Mouse (Mus musculus): Measurements from ENCODE around the gene Scarf2. TPM values are rescaled to one million over a fixed set of nuclear protein-coding genes. Genes with fewer than 3 reads are reported as not detected.

Gene Scarf2
- polyA plus RNA-seq, 1 experiment from 2014 or later, result 1.0 TPM

DNA sequence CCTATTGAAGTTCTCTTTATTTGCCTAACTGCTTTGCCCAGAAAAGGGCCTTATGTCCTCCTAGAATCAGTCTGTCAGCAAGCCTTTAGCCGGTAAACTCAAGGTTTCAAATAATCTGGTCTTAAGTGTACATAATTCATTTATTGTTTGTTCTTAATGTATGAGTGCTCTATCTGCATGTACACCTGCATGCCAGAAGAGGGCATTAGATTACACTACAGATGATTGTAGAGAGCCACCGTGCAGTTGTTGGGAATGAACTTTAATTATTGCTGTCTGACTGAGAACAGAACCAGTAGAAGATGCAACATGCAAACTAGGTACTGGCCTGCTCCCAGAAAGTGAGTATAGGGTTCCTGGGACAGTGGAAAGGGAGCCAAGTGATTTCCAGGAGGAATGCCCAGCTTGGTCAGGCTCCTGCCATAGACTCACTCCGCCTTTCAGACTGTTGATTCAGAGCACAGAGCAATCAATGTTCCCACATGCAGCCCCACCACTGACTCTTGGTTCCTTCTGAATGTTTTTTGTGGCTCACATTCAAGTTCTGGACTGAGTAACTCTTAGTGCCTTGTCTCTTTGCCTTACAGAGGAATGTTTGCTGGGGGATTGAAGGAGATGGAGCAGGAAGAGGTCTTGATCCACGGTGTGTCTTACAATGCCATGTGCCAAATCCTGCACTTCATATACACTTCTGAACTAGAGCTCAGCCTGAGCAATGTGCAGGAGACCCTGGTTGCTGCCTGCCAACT, 25.8 kb upstream of the Scarf2 start:
- DNase-seq (no peak), ATAC-seq (ENCODE audit: low read depth) (no peak)
- H3K4me1 ChIP-seq (replicated peaks), result peaks cover 20% of the 10 kb centered on the region
- no peaks in the 10 kb centered on the region for H3K27me3 ChIP-seq
- no peaks in the 10 kb centered on the region for H3K9me3 ChIP-seq (replicated peaks)
- H3K36me3 ChIP-seq, result peaks cover 36% of the 10 kb centered on the region
- WGBS (ENCODE audit: insufficient replicate concordance), result 75% methylated on average over 4 of the region's 4 CpGs
- no peak overlapping the region for H3K4me3 ChIP-seq (replicated peaks)
- no peak overlapping the region for H3K27ac ChIP-seq
- no peak overlapping the region for H3K4me2 ChIP-seq
- no peak overlapping the region for H3K9ac ChIP-seq

DNA sequence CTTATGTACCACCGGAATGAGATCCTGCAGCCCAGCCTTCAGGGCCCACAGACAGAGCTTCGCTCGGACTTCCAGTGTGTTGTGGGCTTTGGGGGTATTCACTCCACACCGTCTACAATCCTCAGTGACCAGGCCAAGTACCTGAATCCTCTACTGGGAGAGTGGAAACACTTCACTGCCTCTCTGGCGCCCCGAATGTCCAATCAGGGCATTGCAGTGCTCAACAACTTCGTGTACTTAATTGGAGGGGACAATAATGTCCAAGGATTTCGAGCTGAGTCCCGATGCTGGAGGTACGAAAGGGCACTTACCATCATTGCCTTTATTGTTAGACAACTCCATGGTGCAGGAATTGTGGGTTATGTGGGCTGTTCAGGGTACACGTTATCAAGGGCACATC, 20.3 kb upstream of the Scarf2 start:
- Histone ChIP-seq H3K36me3 (peaks cover 32% of the 10 kb centered on the region), H3K27me3 (no peaks in the 10 kb centered on the region), H3K9ac (no peak overlapping the region), H3K4me2 (no peak overlapping the region), H3K27ac (no peak overlapping the region), H3K9me3 (replicated peaks) (no peaks in the 10 kb centered on the region), H3K4me1 (replicated peaks) (no peaks in the 10 kb centered on the region), H3K4me3 (replicated peaks) (no peak overlapping the region)
- 58% methylated on average over 11 of the region's 11 CpGs for WGBS (ENCODE audit: insufficient replicate concordance)
- DNase-seq (no peak), ATAC-seq (ENCODE audit: low read depth) (no peak)

DNA sequence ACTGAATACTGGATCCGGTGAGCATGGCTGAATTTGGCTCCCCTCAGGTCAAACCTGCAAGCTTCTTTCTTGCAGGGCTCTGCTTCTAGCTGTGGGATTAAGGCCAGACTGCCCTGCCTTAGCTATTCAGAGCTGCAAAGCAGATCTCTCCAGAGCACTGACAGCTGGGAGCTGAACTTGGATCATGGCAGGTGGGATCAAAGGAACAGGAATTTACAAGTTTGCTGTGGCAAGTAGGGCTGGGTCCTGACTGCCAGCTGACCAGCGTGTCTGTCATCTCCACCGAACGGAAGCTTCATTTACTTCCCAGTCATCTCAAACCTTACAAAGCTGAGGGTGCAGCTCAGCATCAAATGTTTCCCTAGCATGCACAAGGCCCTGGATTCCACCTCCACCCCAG, 18.9 kb upstream of the Scarf2 start:
- H3K4me2 ChIP-seq, result no peak overlapping the region
- ATAC-seq (ENCODE audit: low read depth) (no peak), DNase-seq (no peak)
- WGBS (ENCODE audit: insufficient replicate concordance), result 54% methylated on average over 4 of the region's 4 CpGs
- H3K9me3 ChIP-seq (replicated peaks), result no peaks in the 10 kb centered on the region
- peaks cover 30% of the 10 kb centered on the region for H3K36me3 ChIP-seq
- no peak overlapping the region for H3K9ac ChIP-seq
- H3K4me3 ChIP-seq (replicated peaks), result no peak overlapping the region
- no peaks in the 10 kb centered on the region for H3K27me3 ChIP-seq
- H3K4me1 ChIP-seq (replicated peaks), result no peaks in the 10 kb centered on the region
- H3K27ac ChIP-seq, result no peak overlapping the region

DNA sequence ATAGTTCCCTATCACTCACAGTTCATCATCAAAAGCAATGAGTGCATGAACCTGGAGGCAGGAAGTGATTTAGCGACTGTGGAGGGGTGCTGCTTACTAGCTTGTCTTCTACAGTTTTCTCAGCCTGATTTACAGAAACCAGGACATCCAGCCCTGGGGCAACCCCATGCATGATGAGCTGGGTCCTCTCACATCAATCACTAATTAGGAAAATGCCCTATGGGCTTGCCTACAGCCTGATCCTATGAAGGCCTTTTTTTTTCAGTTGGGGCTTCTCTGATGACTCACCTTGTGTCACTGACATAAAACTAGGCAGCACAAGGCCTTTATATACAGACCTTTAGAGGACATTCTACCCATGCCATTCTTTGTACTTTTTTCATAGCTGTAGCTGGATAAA, 17.4 kb upstream of the Scarf2 start:
- Histone ChIP-seq H3K27ac (no peak overlapping the region), H3K27me3 (no peaks in the 10 kb centered on the region), H3K9me3 (replicated peaks) (no peaks in the 10 kb centered on the region), H3K36me3 (peaks cover 40% of the 10 kb centered on the region), H3K4me2 (no peak overlapping the region), H3K9ac (no peak overlapping the region), H3K4me1 (replicated peaks) (no peaks in the 10 kb centered on the region), H3K4me3 (replicated peaks) (no peak overlapping the region)
- whole genome bisulfite sequencing (ENCODE audit: insufficient replicate concordance), result 62% methylated on average over 1 of the region's 1 CpGs
- DNase-seq (no peak), ATAC-seq (ENCODE audit: low read depth) (no peak)

DNA sequence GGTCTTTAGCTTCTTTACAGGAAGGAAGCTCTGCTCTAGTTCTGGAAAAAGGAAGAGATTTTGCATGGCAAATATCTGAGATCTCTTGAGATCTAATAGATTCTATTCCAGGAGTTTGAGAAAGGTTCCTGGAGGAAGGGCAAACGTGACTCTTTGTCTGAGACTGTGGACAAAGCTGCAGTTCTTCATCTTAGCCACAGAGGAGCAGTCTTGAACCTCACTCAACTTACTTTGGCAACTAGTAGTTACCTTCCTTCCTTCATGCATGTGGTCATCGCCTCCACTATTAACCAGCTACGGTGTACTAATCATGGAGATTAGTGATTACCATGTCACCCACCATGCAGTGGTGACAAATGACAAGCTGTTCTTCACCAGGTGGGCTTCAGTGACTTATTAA, 11.7 kb upstream of the Scarf2 start:
- Histone ChIP-seq H3K9ac (no peak overlapping the region), H3K4me3 (replicated peaks) (no peak overlapping the region), H3K36me3 (peaks cover 41% of the 10 kb centered on the region), H3K4me1 (replicated peaks) (no peaks in the 10 kb centered on the region), H3K4me2 (no peak overlapping the region), H3K27me3 (no peaks in the 10 kb centered on the region), H3K27ac (no peak overlapping the region), H3K9me3 (replicated peaks) (no peaks in the 10 kb centered on the region)
- DNase-seq, result no peak
- no peak for ATAC-seq (ENCODE audit: low read depth)
- WGBS (ENCODE audit: insufficient replicate concordance), result 61% methylated on average over 3 of the region's 3 CpGs

DNA sequence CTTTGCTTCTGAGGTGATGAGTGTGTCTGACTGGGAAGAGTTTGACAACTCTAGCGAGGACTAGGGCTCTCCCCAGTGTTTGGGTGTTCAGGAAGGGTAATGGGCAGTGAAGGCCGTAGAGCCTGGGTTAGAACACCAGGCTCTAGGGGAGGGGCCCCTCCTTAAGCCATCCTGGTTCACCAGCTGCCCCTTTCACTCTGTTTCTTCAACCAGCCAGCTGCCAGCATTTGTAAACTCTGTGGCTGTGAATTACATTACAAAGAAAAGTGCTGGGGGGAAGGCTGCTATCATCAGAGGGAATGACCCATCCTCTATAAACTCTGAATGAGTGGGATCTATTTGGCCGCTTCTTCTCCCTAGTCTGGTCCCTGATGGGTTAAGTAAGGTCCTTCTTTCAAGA, 4.4 kb upstream of the Scarf2 start:
- DNase-seq (no peak), ATAC-seq (ENCODE audit: low read depth) (no peak)
- 67% methylated on average over 3 of the region's 3 CpGs for WGBS (ENCODE audit: insufficient replicate concordance)
- H3K4me3 ChIP-seq (replicated peaks), result no peak overlapping the region
- H3K4me1 ChIP-seq (replicated peaks), result peaks cover 17% of the 10 kb centered on the region
- no peaks in the 10 kb centered on the region for H3K9me3 ChIP-seq (replicated peaks)
- peaks cover 39% of the 10 kb centered on the region for H3K27me3 ChIP-seq
- no peak overlapping the region for H3K4me2 ChIP-seq
- no peak overlapping the region for H3K9ac ChIP-seq
- H3K36me3 ChIP-seq, result peaks cover 26% of the 10 kb centered on the region
- no peak overlapping the region for H3K27ac ChIP-seq

DNA sequence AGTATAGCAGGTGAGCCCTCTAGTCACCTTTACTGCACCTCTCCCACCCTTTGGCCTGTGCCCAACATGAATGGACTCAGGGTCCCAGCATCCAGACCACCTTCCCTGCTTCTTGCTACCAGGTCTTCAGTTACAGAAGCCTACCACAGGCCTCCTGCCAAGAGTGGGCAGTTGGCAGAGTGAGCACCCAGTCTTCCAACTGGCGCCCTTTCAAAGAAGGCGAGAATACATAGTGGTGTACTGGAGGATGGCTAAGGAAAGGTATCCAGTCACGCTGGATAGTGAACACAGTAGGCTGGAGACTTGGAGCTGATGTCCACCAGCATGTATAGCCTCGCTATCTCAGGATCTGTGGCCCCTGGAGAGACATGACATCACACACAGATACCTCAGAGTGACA, 3.0 kb upstream of the Scarf2 start:
- no peak overlapping the region for H3K4me2 ChIP-seq
- WGBS (ENCODE audit: insufficient replicate concordance), result 67% methylated on average over 4 of the region's 4 CpGs
- H3K27me3 ChIP-seq, result peaks cover 52% of the 10 kb centered on the region
- H3K4me3 ChIP-seq (replicated peaks), result no peak overlapping the region
- DNase-seq, result no peak
- H3K27ac ChIP-seq, result no peak overlapping the region
- H3K36me3 ChIP-seq, result peaks cover 24% of the 10 kb centered on the region
- peaks cover 27% of the 10 kb centered on the region for H3K4me1 ChIP-seq (replicated peaks)
- H3K9ac ChIP-seq, result no peak overlapping the region
- no peak for ATAC-seq (ENCODE audit: low read depth)
- no peaks in the 10 kb centered on the region for H3K9me3 ChIP-seq (replicated peaks)

DNA sequence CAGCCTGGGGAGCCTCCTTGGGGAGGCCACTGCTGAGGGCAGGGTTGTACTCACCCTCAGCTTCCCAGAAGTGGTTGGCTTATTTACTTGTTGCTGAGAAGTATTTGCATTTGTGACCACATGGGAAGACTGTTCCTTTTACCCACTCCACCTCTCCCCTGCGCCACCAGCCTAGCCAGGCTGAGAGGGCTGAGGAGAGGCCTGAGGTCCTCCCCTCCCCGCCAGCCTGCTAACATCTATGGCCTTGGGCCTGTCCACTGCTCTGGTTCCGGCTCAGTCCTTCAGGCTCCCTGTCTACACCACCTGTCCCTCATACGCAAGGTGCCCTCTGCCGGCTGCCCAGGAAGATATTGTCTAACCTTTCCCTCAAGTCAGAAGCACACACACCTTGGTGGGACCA, 1.4 kb upstream of the Scarf2 start:
- H3K9ac ChIP-seq, result no peak overlapping the region
- H3K4me1 ChIP-seq (replicated peaks), result peaks cover 27% of the 10 kb centered on the region
- H3K27me3 ChIP-seq, result peaks cover 68% of the 10 kb centered on the region
- H3K4me3 ChIP-seq (replicated peaks), result no peak overlapping the region
- DNase-seq (no peak), ATAC-seq (ENCODE audit: low read depth) (no peak)
- no peak overlapping the region for H3K4me2 ChIP-seq
- H3K27ac ChIP-seq, result no peak overlapping the region
- no peaks in the 10 kb centered on the region for H3K9me3 ChIP-seq (replicated peaks)
- H3K36me3 ChIP-seq, result peaks cover 14% of the 10 kb centered on the region
- 56% methylated on average over 5 of the region's 5 CpGs for WGBS (ENCODE audit: insufficient replicate concordance)

DNA sequence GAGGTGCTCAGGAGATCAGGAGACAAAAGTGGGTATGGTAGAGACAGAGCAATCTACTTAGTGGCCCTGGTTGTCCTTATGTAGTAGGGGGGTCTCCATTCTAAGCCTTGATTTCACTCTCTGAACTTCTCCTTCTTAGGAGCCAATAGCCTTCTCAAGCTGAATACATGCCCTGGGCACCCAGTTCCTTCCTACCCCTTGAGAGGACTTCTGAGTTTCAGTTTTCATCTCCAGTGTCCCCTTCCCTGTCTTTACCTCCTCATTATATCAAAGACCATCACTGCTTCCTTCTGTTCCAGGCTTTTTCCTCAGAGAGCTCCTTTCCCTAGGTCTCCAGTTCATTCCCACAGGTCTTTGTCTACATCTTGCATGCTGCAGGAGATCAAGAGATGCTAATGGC, 563 bp upstream of the Scarf2 start:
- Histone ChIP-seq H3K27ac (no peak overlapping the region), H3K9ac (no peak overlapping the region), H3K9me3 (replicated peaks) (no peaks in the 10 kb centered on the region), H3K27me3 (peaks cover 77% of the 10 kb centered on the region), H3K4me3 (replicated peaks) (peak overlapping the region; percentile 52), H3K4me2 (peak overlapping the region; percentile 63), H3K4me1 (replicated peaks) (peaks cover 27% of the 10 kb centered on the region), H3K36me3 (peaks cover 14% of the 10 kb centered on the region)
- DNase-seq (no peak), ATAC-seq (ENCODE audit: low read depth) (no peak)

DNA sequence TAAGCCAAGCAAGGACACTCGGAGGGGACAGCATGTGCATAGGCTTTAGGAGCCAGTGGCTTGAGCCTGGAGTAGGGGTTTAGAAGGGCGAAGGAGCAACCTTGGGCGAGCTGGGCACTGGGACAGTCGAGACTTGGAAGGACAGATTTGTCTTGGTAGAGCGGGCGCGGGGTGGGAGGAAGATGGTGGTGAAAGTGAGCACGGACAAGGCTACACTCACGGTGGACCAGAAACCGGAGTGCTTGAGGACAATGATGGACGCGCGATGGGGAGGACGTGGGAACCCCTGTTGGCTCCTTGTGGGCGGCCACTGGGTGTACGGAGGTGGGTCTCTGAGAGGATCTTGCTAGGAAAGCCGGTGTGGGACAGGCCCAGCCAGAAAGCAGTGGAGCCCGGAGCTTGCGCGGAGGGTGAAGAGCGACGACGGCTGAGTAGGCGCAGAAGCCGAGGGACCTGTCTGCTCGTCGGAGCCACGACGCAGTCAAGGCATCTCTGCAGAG, 780 bp downstream of the Scarf2 start:
- Histone ChIP-seq H3K4me2 (peak overlapping the region; percentile 63), H3K4me1 (replicated peaks) (peaks cover 30% of the 10 kb centered on the region), H3K4me3 (replicated peaks) (peak overlapping the region; percentile 52), H3K27me3 (peaks cover 90% of the 10 kb centered on the region), H3K27ac (peak overlapping the region; percentile 50), H3K9me3 (replicated peaks) (no peaks in the 10 kb centered on the region), H3K36me3 (peaks cover 2% of the 10 kb centered on the region; the same call in 1 of the 2 replicates), H3K9ac (peak overlapping the region; percentile 54)
- WGBS (ENCODE audit: insufficient replicate concordance), result 5% methylated on average over 29 of the region's 29 CpGs
- ATAC-seq (ENCODE audit: low read depth) (no peak), DNase-seq (no peak)

DNA sequence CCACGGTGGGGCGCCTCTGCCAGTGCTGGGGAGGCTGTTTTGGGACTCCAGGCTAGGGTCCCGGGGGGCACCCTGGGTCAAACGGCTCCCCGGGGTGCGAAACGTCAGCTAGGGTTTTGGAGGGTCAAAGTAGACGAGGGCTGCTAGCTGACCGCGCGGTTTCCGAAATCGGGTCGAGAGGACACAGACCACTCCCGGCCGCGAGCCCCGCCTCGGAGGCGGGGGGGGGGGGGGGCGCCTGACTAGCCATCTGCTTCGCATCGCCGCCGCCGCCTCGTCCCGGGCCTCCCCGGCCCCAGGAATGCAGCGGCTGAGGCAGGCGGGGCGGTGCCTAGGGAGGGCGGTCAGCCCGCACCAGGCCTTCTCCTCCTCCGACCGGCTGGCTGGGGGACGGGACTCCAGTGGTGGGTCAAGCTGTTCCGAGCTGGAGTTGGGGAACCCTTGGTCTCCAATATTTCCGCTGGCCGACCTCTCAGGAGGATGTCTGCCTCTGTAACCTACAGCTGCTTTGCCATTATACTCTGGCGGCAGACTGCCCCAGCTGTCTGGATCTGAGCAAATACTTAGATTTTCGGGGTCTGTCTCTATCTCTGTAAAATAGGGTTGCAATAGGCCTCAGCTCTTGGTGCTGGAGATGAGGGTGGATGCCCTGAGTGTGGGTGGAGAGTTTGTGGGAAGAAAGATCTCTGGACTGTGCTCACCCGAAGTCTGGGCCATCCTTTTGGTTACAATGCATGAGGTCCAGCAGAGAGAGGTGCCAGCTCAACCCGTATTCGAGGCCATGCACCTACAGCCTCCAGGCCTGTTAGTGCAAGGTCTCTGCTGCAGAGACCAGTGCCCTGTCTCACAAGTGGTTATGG, 1.5 kb downstream of the Scarf2 start:
- peak overlapping the region; percentile 52 for H3K4me3 ChIP-seq (replicated peaks)
- H3K36me3 ChIP-seq, result no peaks in the 10 kb centered on the region
- H3K27me3 ChIP-seq, result peaks cover 97% of the 10 kb centered on the region
- DNase-seq (no peak), ATAC-seq (ENCODE audit: low read depth) (no peak)
- WGBS (ENCODE audit: insufficient replicate concordance), result 5% methylated on average over 36 of the region's 45 CpGs
- no peaks in the 10 kb centered on the region for H3K9me3 ChIP-seq (replicated peaks)
- H3K4me1 ChIP-seq (replicated peaks), result peaks cover 37% of the 10 kb centered on the region
- H3K4me2 ChIP-seq, result peak overlapping the region; percentile 63
- H3K9ac ChIP-seq, result peak overlapping the region; percentile 39; the same call in 1 of the 2 replicates
- 0 out of 2 replicates have a peak overlapping the region, but pooled peaks have one; percentile 50 for H3K27ac ChIP-seq

Measured in liver, embryonic 13.5 days (tissue).